Mouse (Mus musculus) stomach, postnatal 0 days (tissue): Measurements from ENCODE around the gene Ssbp3.

Source experiments
- CTCF ChIP-seq: IDR thresholded peaks from 2 replicates; pipeline ENCODE4 v1.5.1; 2016; ENCODE audit warnings: antibody characterized with exemption, low read depth, mild to moderate bottlenecking, moderate library complexity
- EP300 ChIP-seq: optimal IDR thresholded peaks from 2 replicates; pipeline ENCODE3; 2016; ENCODE audit warnings: antibody characterized with exemption

GRCm38 (mm10) chr4:106977218-106977651 is 66.7 kb downstream of the Ssbp3 start:
- TF ChIP-seq EP300: no peak
- TF ChIP-seq CTCF: no peak
